Mouse (Mus musculus) small intestine, adult 2 months (tissue): Measurements from ENCODE around the gene Dnal1.
"Not testable (repeated sequence)": the region's sequence is repeated elsewhere in the genome, so short reads cannot be mapped to it uniquely, and the experiment has no call there.

Experiments
- CTCF ChIP-seq: fragments of 200-500 bp; IDR thresholded peaks from 2 replicates; pipeline ENCODE4 v1.5.1; 2012; ENCODE audit warnings: low read depth, mild to moderate bottlenecking, control low read depth, inconsistent platforms, low read length, moderate library complexity, mixed read lengths; ENCODE audit not compliant: insufficient replicate concordance, insufficient read length; ENCODE audit errors: extremely low read depth
- POLR2A ChIP-seq: fragments of 200-500 bp; IDR thresholded peaks from 2 replicates; pipeline ENCODE4 v1.6.1; 2012; ENCODE audit warnings: low read depth, mild to moderate bottlenecking, control low read depth, inconsistent platforms, low read length, moderate library complexity

- not testable (repeated sequence) for TF ChIP-seq CTCF, POLR2A
Measured at GRCm38 (mm10) chr12:84069582-84069981, 44.6 kb upstream of the Dnal1 start.
